Mouse (Mus musculus): Measurements from ENCODE around the gene Myod1. TPM values are rescaled to one million over a fixed set of nuclear protein-coding genes. Genes with fewer than 3 reads are reported as not detected.

Myod1 gene
- polyA plus RNA-seq, 2 experiments = 0.02 TPM; not detected in 1

DNA sequence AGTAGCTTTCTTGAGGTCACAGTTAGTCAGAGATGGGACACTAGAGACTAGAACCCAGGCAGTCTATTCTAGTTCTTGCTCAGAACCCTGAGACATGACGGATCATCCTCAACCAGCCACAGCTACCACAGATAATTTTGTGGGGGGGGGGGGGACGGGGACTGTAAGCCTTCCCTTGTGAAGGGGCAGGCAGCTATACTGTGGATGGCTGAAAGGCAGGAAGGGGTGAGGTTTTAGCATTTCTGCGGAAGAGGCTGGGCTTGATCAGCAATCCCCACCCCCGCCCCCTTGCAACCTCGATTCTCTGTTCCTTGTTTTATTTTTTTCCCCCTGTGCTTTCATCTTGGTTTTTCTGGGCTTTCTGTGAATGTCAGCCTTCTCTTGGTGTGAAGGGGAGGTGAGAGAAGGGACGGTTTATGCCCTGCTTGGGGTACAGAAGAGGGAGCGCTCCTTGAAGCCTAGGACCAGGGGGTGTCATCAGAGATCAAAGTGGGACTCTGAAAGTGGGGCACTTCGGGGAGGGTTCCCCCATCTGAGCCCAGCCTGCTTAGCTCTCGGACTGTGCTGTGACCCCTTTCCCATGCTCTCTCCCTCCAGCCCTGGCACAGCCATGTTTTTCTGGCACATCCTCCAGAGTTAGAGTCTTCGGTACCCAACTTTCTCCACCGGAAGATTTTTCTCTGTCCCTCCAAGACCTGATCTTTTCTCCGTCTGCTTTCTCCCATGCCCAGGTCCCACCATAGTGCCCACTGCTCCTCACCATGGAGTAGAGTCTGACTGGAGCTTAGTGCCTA, 17.6 kb downstream of the Myod1 start:
- no peak overlapping the region for H3K9ac ChIP-seq (replicated peaks)
- no peaks in the 10 kb centered on the region for H3K9me3 ChIP-seq (ENCODE audit: control insufficient read depth, low read length)
- H3K27ac ChIP-seq = no peak overlapping the region
- DNase-seq (ENCODE audit: low read depth in 3 of 3, low spot score in 3 of 3) (no peak), ATAC-seq (ENCODE audit: insufficient read depth) (no peak)
- H3K27me3 ChIP-seq (ENCODE audit: control insufficient read depth, insufficient read depth, low read length) = peaks cover 48% of the 10 kb centered on the region
- H3K4me1 ChIP-seq (replicated peaks; ENCODE audit: control insufficient read depth in 2 of 2, insufficient read depth in 2 of 2, low read length in 1 of 2) = no peaks in the 10 kb centered on the region
- H3K36me3 ChIP-seq (replicated peaks; ENCODE audit: control insufficient read depth, insufficient read depth, low read depth) = no peaks in the 10 kb centered on the region
- WGBS (ENCODE audit: insufficient replicate concordance) = 15% methylated on average over 12 of the region's 12 CpGs
- TF ChIP-seq CTCF (IDR thresholded peaks at IDR 0.05; ENCODE audit: low read depth) = no peak
- no peak for TF ChIP-seq EP300 (IDR thresholded peaks at IDR 0.05; ENCODE audit: low read depth)
- no peak overlapping the region for H3K4me3 ChIP-seq (ENCODE audit: insufficient read depth in 1 of 2, low read depth in 2 of 2, low read length in 2 of 2)
- H3K4me2 ChIP-seq (ENCODE audit: low read depth) = no peak overlapping the region

DNA sequence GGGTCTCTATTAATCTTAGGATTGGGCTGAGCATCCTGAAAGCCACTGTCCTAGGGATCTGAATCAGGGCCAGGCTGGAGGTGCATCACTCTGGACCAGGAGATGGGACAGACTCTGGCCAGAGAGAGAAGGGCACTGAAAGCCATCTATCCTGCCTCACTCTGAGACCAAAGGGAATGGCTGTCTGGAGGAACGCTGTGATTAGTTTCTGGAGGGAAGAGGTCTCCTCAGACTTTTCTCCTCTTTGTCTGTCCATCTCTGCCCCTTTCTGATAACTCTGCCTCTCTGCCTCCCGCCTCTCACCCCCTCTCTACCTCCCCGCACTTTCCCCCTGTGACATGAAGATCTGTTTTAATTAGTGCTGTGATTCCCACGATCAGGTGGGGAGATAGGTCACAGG, 18.7 kb downstream of the Myod1 start:
- no peaks in the 10 kb centered on the region for H3K36me3 ChIP-seq (replicated peaks; ENCODE audit: control insufficient read depth, insufficient read depth, low read depth)
- no peaks in the 10 kb centered on the region for H3K9me3 ChIP-seq (ENCODE audit: control insufficient read depth, low read length)
- no peaks in the 10 kb centered on the region for H3K4me1 ChIP-seq (replicated peaks; ENCODE audit: control insufficient read depth in 2 of 2, insufficient read depth in 2 of 2, low read length in 1 of 2)
- DNase-seq (ENCODE audit: low read depth in 3 of 3, low spot score in 3 of 3) (no peak), ATAC-seq (ENCODE audit: insufficient read depth) (no peak)
- peaks cover 49% of the 10 kb centered on the region for H3K27me3 ChIP-seq (ENCODE audit: control insufficient read depth, insufficient read depth, low read length)
- no peak overlapping the region for H3K4me2 ChIP-seq (ENCODE audit: low read depth)
- no peak overlapping the region for H3K4me3 ChIP-seq (ENCODE audit: insufficient read depth in 1 of 2, low read depth in 2 of 2, low read length in 2 of 2)
- H3K9ac ChIP-seq (replicated peaks) = no peak overlapping the region
- H3K27ac ChIP-seq = no peak overlapping the region
- TF ChIP-seq CTCF (IDR thresholded peaks at IDR 0.05; ENCODE audit: low read depth) (no peak), EP300 (IDR thresholded peaks at IDR 0.05; ENCODE audit: low read depth) (no peak)
- WGBS (ENCODE audit: insufficient replicate concordance) = 48% methylated on average over 4 of the region's 4 CpGs

DNA sequence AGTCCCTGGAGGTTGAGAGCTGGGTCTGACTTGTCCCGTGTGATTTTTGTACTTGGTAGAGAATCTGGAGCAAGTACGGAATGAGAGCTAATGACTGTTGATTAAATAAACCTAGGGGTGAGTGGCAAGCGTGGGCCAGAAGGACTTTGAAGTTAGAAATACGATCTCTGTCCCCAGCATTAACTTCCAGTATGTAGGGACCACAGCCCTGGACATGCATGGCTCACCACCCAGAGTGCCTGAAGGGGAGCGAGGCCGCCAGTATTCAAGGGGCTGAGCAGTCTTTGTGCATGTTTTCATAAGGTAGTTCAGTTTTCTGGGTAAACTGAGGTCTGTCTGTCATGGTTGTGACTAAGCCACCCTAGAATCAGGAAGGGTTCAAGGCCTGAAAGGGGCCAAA, 19.3 kb downstream of the Myod1 start:
- no peak for ATAC-seq (ENCODE audit: insufficient read depth)
- Histone ChIP-seq H3K36me3 (replicated peaks; ENCODE audit: control insufficient read depth, insufficient read depth, low read depth) (no peaks in the 10 kb centered on the region), H3K27me3 (ENCODE audit: control insufficient read depth, insufficient read depth, low read length) (peaks cover 49% of the 10 kb centered on the region), H3K4me3 (ENCODE audit: insufficient read depth in 1 of 2, low read depth in 2 of 2, low read length in 2 of 2) (no peak overlapping the region), H3K9ac (replicated peaks) (no peak overlapping the region), H3K9me3 (ENCODE audit: control insufficient read depth, low read length) (no peaks in the 10 kb centered on the region), H3K27ac (no peak overlapping the region), H3K4me1 (replicated peaks; ENCODE audit: control insufficient read depth in 2 of 2, insufficient read depth in 2 of 2, low read length in 1 of 2) (no peaks in the 10 kb centered on the region), H3K4me2 (ENCODE audit: low read depth) (no peak overlapping the region)
- 34% methylated on average over 6 of the region's 6 CpGs for WGBS (ENCODE audit: insufficient replicate concordance)
- TF ChIP-seq EP300 (IDR thresholded peaks at IDR 0.05; ENCODE audit: low read depth) (no peak), CTCF (IDR thresholded peaks at IDR 0.05; ENCODE audit: low read depth) (no peak)
- no peak for DNase-seq (ENCODE audit: low read depth in 3 of 3, low spot score in 3 of 3)

DNA sequence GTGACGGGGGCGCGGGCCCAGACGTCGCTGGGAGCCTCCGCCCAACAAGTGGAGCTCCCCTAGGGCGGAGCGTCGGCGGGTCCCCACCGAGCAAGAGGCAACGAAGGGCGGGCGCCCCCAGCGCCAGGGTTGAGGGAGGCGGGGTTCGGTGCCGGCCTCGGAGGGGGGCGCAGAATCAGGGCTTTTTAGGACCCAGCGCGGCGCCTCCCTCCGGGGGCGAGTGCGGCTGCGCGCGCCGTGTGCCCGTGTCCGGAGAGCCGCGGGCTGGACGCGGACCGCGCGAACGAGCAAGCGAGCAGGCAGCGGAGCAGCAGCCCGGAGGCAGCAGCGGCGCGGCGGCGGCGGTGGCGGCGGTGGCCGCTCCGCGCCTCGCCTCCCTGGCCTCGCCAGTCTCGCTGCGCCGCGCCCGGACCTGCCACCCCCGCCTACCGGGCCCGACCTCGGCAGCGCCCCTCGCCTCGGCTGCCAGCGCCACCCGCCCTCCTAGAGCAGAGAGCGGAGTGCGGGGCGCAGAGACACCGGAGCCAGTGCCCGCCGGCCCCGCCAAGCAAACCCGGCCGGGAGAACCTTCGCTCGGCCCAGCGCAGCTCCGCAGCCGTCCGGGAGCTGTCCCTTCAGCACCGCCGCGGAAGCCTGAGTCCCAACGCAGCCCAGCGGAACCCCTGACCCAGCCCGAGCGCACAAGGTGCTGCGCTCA, 20.1 kb downstream of the Myod1 start, which contains the start of gene Kcnc1:
Gene Kcnc1, plus strand, starts transcription at position 267 of the 697 bp plus-strand sequence.
- ATAC-seq (ENCODE audit: insufficient read depth) (no peak), DNase-seq (ENCODE audit: low read depth in 3 of 3, low spot score in 3 of 3) (peak; percentile 11 to 23 (median 19))
- Histone ChIP-seq H3K27ac (no peak within 1 kb of the TSS), H3K4me3 (ENCODE audit: insufficient read depth in 1 of 2, low read depth in 2 of 2, low read length in 2 of 2) (peak within 1 kb of the TSS in 1 of 2 experiments; percentile 22; a peak in 2 of 4 replicates), H3K27me3 (ENCODE audit: control insufficient read depth, insufficient read depth, low read length) (peaks cover 49% of the 10 kb centered on the region), H3K4me2 (ENCODE audit: low read depth) (peak within 1 kb of the TSS; percentile 35), H3K9ac (replicated peaks) (no peak within 1 kb of the TSS), H3K4me1 (replicated peaks; ENCODE audit: control insufficient read depth in 2 of 2, insufficient read depth in 2 of 2, low read length in 1 of 2) (no peaks in the 10 kb centered on the region), H3K9me3 (ENCODE audit: control insufficient read depth, low read length) (no peaks in the 10 kb centered on the region), H3K36me3 (replicated peaks; ENCODE audit: control insufficient read depth, insufficient read depth, low read depth) (no peaks in the 10 kb centered on the region)
- TF ChIP-seq EP300 (IDR thresholded peaks at IDR 0.05; ENCODE audit: low read depth) = no peak
- no peak for TF ChIP-seq CTCF (IDR thresholded peaks at IDR 0.05; ENCODE audit: low read depth)
- 1% methylated on average over 60 of the region's 93 CpGs for WGBS (ENCODE audit: insufficient replicate concordance)
